Mouse (Mus musculus) adrenal gland, postnatal 4 days (tissue): ENCODE measurements around the gene Klf5. TPM values are rescaled to one million over a fixed set of nuclear protein-coding genes. Genes with fewer than 3 reads are reported as not detected.

ENCODE experiments used
- total RNA-seq, 2 experiments: library from RNA; stranded (reverse); gene quantifications; 2 replicates each; pipeline ENCODE4 v1.2.3; 2021

The Klf5 gene
- total RNA-seq, 2 experiments from 2014 or later: 15.2 to 15.7 TPM

Other genes starting within 250 kb of the Klf5 start
- gene Pibf1, start 199.3 kb upstream of the Klf5 start, total RNA-seq: 10 to 100 TPM; 14.3 to 15.3 TPM
- 10 to 100 TPM; 36.5 to 38.0 TPM for gene Dis3, start 198.9 kb upstream of the Klf5 start, total RNA-seq